Mouse (Mus musculus): Measurements from ENCODE around the gene Fggy.
A peak's percentile ranks its signal among the peaks of the same experiment; 100 is the strongest.

The Fggy gene

GRCm38 (mm10) chr4:95778528-95778927, 221.2 kb downstream of the Fggy start:
- no peak for DNase-seq (ENCODE audit: low read depth)

- DNase-seq (ENCODE audit: low read depth): peak; percentile 43
Measured at GRCm38 (mm10) chr4:95784146-95784895, 227.0 kb downstream of the Fggy start.

GRCm38 (mm10) chr4:95787609-95788008, 230.3 kb downstream of the Fggy start:
- no peak for DNase-seq (ENCODE audit: low read depth)

- DNase-seq (ENCODE audit: low read depth): peak; percentile 76
Measured at GRCm38 (mm10) chr4:95788867-95789266, 231.6 kb downstream of the Fggy start.

- peak; percentile 74 for DNase-seq (ENCODE audit: low read depth)
Measured at GRCm38 (mm10) chr4:95791913-95792475, 234.7 kb downstream of the Fggy start.

GRCm38 (mm10) chr4:95793647-95794328, 236.5 kb downstream of the Fggy start:
- no peak for DNase-seq (ENCODE audit: low read depth)

- no peak for DNase-seq (ENCODE audit: low read depth)
Measured at GRCm38 (mm10) chr4:95794651-95795050, 237.3 kb downstream of the Fggy start.

GRCm38 (mm10) chr4:95795283-95795682, 238.0 kb downstream of the Fggy start:
- peak; percentile 86 for DNase-seq (ENCODE audit: low read depth)

- DNase-seq (ENCODE audit: low read depth): peak; percentile 72
Measured at GRCm38 (mm10) chr4:95819650-95820049, 262.3 kb downstream of the Fggy start.

- peak; percentile 97 for DNase-seq (ENCODE audit: low read depth)
Measured at GRCm38 (mm10) chr4:95821906-95822579, 264.7 kb downstream of the Fggy start.

- DNase-seq (ENCODE audit: low read depth): no peak
Measured at GRCm38 (mm10) chr4:95828164-95828563, 270.9 kb downstream of the Fggy start.

GRCm38 (mm10) chr4:95830320-95830719, 273.0 kb downstream of the Fggy start:
- no peak for DNase-seq (ENCODE audit: low read depth)

- no peak for DNase-seq (ENCODE audit: low read depth)
Measured at GRCm38 (mm10) chr4:95839860-95840259, 282.6 kb downstream of the Fggy start.

GRCm38 (mm10) chr4:95840389-95841053, 283.2 kb downstream of the Fggy start:
- no peak for DNase-seq (ENCODE audit: low read depth)

- no peak for DNase-seq (ENCODE audit: low read depth)
Measured at GRCm38 (mm10) chr4:95845981-95846617, 288.8 kb downstream of the Fggy start.

GRCm38 (mm10) chr4:95847219-95847618, 289.9 kb downstream of the Fggy start:
- no peak for DNase-seq (ENCODE audit: low read depth)

GRCm38 (mm10) chr4:95847664-95848063, 290.4 kb downstream of the Fggy start:
- no peak for DNase-seq (ENCODE audit: low read depth)

GRCm38 (mm10) chr4:95849497-95849896, 292.2 kb downstream of the Fggy start:
- no peak for DNase-seq (ENCODE audit: low read depth)

GRCm38 (mm10) chr4:95850044-95850739, 292.9 kb downstream of the Fggy start:
- DNase-seq (ENCODE audit: low read depth): no peak

GRCm38 (mm10) chr4:95852257-95852656, 294.9 kb downstream of the Fggy start:
- no peak for DNase-seq (ENCODE audit: low read depth)

- no peak for DNase-seq (ENCODE audit: low read depth)
Measured at GRCm38 (mm10) chr4:95856008-95856407, 298.7 kb downstream of the Fggy start.
